Mouse (Mus musculus) monocyte, adult 5-6 weeks (primary cell): ENCODE measurements around the gene Gpc3. TPM values are rescaled to one million over a fixed set of nuclear protein-coding genes. Genes with fewer than 3 reads are reported as not detected.
"Not testable (repeated sequence)": the region's sequence is repeated elsewhere in the genome, so short reads cannot be mapped to it uniquely, and the experiment has no call there.

Experiments used
- ATAC-seq: fragments of 153-309, 156-312 bp; replicated peaks from 2 replicates; pipeline ENCODE4 v1.8.0; 2017; ENCODE audit warnings: mild to moderate bottlenecking; ENCODE audit not compliant: low TSS enrichment, insufficient number of reproducible peaks, severe bottlenecking, poor library complexity, low FRiP score
- total RNA-seq: library from RNA; stranded (forward); fragments of 200-1000, 200-491, 200-594 nt; gene quantifications from 3 replicates; pipeline ENCODE4 v1.2.3, GENCODE M21; 2017

Gene Gpc3
- total RNA-seq, 1 experiment from 2014 or later: not detected

GRCm38 (mm10) chrX:52446530-52446929 lies 167.2 kb downstream of the Gpc3 start:
- ATAC-seq: no peak

DNA sequence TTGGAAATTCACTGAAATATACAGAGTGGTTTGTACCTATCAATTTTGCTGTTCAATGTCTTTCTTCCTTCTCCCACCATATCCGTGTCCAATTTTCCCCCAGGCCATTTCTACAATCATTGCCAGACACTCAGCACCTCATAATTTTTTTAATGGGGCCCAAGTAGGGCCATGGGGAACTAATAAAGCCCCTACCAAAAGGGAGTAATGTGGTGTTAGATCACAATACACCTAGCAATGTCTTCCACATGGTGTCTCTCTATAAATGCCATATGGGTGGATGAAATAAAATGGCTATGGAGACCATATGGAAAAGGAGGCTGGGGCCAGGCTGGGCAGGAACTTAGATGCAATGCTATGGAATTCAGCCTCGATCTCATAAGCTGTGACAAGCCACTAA lies 168.8 kb downstream of the Gpc3 start:
- ATAC-seq: no peak

DNA sequence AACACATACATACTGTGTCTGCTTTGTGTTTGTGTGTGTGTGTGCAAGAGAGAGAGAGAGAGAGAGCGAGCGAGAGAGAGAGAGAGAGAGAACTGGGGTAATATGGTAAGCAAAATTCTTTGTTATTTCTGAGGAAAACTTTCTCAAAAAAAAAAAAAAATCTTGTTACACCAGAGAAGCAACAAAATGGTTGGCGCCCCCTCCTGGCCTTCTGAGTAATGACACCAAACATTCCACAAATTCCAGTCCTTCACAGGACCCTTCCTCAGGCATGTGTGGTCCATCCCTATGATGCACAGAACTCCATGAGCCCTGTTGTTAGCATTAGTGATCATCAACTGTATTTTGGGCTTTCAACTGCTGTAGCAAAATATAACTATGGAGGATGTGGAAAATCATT lies 172.0 kb downstream of the Gpc3 start:
- ATAC-seq: no peak

DNA sequence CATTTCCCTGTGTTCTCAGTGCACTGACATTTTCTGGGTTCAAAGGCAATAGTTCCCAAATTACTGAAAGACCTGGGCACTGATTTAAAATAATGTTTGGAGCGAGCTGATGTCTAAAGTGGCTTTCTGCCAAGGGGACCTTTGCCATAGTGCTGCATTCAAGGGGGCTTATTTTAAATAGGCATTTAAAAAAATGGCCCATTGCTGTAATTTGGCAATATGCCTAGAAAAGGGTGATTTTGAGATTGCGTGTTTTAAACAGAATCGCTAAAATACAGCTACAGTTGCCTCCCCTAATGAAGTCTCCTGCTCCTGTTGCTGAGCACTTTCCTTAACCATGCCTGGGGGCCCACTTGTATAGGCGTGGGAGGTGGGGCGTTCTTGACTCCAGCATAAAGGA lies 174.3 kb downstream of the Gpc3 start:
- no peak for ATAC-seq

DNA sequence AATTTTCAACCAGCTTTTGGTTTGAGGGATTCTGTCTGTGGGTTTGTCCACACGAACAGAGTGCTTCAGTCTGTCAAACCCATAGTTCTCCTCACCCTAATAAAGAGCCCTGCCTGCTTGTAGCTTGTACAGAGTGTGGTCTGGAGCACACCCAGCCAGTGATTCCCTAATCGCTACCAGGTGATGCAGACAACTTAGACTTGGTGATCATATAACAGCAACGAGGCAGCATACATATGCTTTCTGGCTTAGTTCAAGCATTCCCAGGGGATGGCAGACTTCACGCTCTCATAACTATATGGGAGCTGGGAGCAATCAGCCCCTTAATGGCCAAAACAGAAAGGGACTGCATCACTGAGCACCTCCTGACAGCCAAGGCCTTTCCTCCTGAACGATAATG lies 188.1 kb downstream of the Gpc3 start:
- no peak for ATAC-seq

DNA sequence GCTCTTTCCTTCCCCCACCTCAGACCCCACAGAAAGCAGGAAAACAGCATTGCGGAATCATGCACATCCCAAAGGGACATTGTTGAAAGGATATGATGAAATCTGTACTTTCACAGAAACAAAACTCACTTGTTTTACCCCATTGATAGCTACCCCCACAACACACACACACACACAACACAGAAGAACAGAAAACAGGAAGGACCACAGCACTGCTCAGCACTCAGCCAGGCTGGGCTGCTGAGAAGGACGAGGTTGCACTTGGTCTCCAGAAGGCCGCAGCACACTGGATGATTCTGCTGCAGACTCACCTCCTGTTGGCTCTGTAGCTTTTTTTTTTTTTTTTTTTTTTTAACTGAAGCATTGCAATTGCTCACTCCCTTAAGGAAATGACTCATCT lies 193.9 kb downstream of the Gpc3 start:
- ATAC-seq: no peak

- no peak for ATAC-seq
Observed at GRCm38 (mm10) chrX:52412936-52413335, 200.8 kb downstream of the Gpc3 start.

DNA sequence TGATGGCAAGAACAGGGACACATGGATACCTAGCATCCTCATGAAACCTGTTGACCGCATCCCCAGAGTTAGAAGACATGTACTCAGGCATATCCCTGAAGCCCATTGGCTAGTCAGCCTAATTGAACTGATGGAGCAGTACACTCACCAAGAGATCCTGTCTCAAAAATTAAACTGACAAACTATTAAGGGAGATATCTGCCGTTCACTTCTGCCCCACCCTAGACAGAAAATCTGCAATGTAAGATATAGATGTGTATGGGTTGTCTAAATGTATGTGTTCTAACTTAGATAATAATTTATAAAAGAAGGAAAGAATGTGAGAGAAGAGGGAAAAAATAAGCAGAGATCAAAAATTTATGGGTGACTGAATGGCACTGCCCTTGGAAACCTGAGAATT lies 212.6 kb downstream of the Gpc3 start:
- no peak for ATAC-seq

DNA sequence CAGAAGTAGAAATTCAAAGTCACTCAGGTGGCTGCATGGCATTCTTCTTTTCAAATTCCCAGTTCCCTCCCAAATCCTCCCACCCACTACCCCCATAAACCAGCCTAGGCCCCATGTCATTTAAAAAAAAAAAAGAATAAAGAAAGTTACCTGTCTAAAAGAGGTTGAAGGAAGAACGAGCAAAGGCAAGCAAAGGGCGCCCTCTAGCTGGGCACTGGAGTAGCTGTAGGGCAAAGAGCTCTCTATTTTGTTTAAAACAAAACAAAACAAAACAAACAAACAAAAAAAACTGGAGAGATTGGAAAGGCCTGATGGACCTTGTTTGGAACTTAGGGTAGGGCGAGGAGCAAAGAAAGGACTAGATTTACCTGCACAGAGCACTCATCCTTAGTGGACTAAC lies 238.6 kb downstream of the Gpc3 start:
- ATAC-seq: no peak

- no peak for ATAC-seq
Observed at GRCm38 (mm10) chrX:52374209-52374608, 239.5 kb downstream of the Gpc3 start.

GRCm38 (mm10) chrX:52372436-52372835 lies 241.3 kb downstream of the Gpc3 start:
- ATAC-seq: no peak

DNA sequence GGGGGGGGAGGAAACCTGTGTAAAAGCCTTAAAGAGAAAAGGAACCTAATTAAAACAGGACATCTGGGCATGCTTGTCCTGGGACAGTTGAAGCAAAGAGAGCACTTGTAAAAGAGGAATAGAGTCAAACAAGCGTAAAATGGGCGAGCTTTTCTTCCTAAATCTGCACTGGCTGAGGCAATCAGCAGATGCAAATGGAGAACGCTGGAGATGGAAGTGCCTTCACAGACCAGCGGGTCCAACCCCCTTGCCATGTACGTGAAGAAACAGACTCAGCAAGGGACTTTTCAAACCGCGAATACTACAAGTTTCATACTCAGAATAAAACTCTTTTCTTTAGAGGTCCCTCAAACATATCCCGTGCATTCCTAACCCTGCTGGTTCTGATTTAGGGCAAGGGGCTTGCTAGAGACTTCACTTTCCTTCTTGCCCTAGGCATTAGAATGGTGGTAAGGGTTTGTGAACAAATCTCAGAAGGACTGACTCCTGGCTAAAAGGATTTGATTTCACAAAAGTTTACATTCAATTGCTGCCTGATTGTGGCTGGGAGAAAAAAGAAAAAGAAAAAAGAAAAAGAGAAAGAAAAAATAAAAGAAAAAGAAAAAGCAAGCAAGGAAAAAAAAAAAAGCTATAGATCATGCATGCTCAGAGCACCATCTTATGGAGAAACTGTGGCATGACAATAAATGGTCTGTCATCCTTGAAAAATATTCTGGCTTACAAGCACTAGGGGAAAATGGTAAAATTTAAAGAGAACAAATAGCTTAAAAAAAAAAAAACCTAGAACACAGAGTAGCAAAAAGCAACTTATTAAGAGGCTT lies 243.6 kb downstream of the Gpc3 start:
- ATAC-seq: no peak

- ATAC-seq: no peak
Observed at GRCm38 (mm10) chrX:52369304-52369937, 244.3 kb downstream of the Gpc3 start.

DNA sequence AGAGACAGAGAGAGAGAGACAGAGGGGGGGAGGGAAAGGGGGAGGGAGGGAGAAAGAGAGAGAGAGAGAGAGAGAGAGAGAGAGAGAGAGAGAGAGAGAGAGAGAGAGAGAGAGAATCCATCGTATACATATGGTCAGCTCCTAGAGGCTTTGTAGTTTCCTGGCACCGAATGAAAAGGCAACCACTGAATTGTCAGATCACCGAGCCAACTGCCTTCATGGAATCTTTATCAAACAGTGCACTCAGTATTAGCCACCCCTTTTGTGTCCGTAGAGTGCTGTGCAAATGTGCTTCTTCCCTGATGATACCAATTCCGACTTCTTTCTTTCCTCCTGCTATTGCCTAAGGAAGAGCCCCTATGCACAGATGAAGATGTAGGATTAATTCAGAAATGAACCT lies 246.9 kb downstream of the Gpc3 start:
- no peak for ATAC-seq

DNA sequence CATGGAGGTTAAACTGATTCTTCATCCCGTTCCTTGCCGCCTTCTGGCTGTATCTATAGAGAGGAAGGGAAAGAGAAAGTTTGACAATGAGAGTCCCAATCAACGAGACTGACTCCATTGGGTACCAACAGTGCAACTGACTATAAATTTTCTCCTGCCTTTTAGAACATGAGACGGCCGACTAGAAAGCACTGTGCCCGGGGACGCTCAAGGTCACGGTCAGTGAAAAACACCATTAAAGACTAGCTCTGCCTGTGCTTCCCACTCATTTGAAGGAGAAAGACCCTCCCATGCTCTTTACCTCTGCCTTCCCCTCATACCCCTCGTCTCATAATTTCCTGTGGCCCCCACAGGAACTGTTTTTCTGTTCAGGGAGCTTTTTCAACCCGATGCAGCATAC lies 248.0 kb downstream of the Gpc3 start:
- ATAC-seq: no peak

GRCm38 (mm10) chrX:52362241-52363011 lies 251.3 kb downstream of the Gpc3 start:
- no peak for ATAC-seq

DNA sequence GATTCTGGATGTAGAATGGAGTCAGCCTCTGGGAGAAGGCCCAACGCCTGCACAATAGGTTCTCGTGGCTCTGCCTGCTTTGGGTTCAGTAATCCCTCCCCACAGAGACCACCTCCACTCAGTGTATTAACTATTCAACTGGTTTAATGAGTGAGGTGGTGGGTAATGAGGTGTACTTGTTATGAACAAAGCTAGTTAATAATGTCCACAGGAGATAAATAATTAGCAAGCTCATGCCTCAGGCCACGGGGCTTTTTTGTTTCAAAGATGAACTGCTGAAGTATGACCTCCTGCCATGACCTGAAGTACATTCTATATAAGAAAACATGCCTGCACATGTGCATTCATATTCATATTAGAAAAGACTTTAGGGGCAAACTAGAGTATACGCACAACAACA lies 260.8 kb downstream of the Gpc3 start:
- no peak for ATAC-seq

DNA sequence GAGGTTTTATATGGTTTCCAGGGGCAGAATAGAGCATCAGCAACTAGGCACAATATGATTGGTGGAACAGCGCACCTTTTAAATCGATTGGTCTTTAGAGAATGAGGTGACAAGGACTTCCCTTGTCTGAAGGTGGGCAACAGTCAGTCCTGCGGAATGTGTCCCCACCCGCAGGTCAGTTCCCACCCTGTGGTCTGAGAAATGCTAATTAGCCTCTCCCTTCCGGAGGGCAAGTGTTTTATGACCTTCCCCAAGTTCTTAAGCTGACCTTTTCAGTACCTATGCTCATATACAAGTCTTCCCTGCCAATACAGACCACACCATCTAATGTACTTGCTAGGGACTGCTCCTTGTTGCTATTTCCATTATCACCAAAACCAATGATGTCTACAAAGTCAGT lies 263.1 kb downstream of the Gpc3 start:
- not testable (repeated sequence) for ATAC-seq

- no peak for ATAC-seq
Observed at GRCm38 (mm10) chrX:52348773-52349172, 265.0 kb downstream of the Gpc3 start.

DNA sequence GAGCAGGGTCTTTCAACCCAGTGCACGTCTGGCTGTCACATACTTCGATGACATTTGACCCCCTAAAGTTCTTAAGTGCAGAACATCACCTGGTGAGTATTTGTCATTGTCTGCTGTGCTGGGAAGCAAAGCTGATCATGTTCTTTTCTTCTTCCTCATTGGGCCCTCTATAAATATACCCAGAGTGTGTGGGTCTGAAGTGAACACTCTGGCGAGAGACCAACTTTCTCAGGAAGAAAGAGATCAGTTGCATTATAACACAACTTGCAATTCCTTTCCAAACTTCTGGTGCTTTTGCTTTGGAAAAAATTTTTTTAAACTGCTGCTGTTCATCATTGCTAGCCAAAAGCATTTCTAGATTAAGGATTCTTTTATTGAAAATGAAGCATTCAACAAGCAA lies 269.7 kb downstream of the Gpc3 start:
- no peak for ATAC-seq
